Mouse (Mus musculus) urinary bladder, postnatal 14 days (tissue): ENCODE results near the gene Zfp626.
"Not testable (repeated sequence)": the region's sequence is repeated elsewhere in the genome, so short reads cannot be mapped to it uniquely, and the experiment has no call there.

Source experiments
- DNase-seq: peaks from one replicate; pipeline ENCODE4 v3.0.0; 2021; ENCODE audit warnings: low spot score

The Zfp626 gene

GRCm38 (mm10) chr7:27860396-27861235 is 53.6 kb downstream of the Zfp626 start:
- DNase-seq: peak; percentile 81

GRCm38 (mm10) chr7:27862578-27862977 is 55.6 kb downstream of the Zfp626 start:
- DNase-seq: not testable (repeated sequence)
